Mouse (Mus musculus) embryonic facial prominence, embryonic 11.5 days (tissue): ENCODE data around the gene Dock8. TPM values are rescaled to one million over a fixed set of nuclear protein-coding genes. Genes with fewer than 3 reads are reported as not detected.

Experiments used
- ATAC-seq: fragments of 200-750 bp; cut with Nextera tagmentation; replicated peaks from 2 replicates; pipeline ENCODE4 v1.8.0; 2017; ENCODE audit warnings: low read depth; ENCODE audit not compliant: insufficient number of reproducible peaks, low FRiP score, low TSS enrichment
- DNase-seq: peaks from one replicate; pipeline ENCODE4 v3.0.0-alpha.2; 2015; ENCODE audit warnings: low spot score
- H3K27ac ChIP-seq: fragments of 300-500 bp; sonication (generic); replicated peaks from 2 replicates; pipeline ENCODE4 v1.5.1; 2014; ENCODE audit warnings: mild to moderate bottlenecking, low read depth, low read length, control low read depth
- H3K27me3 ChIP-seq: fragments of 300-500 bp; sonication (generic); 2 replicates; pipeline ENCODE4 v1.6.1; 2014; ENCODE audit warnings: mild to moderate bottlenecking, low read length, moderate library complexity, mixed read lengths; ENCODE audit not compliant: control insufficient read depth, insufficient read depth
- H3K36me3 ChIP-seq: fragments of 300-500 bp; sonication (generic); replicated peaks from 2 replicates; pipeline ENCODE4 v1.6.1; 2014; ENCODE audit warnings: low read depth, mild to moderate bottlenecking, low read length, moderate library complexity, mixed read lengths; ENCODE audit not compliant: control insufficient read depth, insufficient read depth
- H3K4me1 ChIP-seq: fragments of 300-500 bp; sonication (generic); 2 replicates; pipeline ENCODE4 v1.6.1; 2014; ENCODE audit warnings: low read length, mixed read lengths; ENCODE audit not compliant: control insufficient read depth, insufficient read depth
- H3K4me2 ChIP-seq: fragments of 300-500 bp; sonication (generic); 2 replicates; pipeline ENCODE4 v1.6.1; 2014; ENCODE audit warnings: low read depth, mild to moderate bottlenecking, control low read depth, low read length, moderate library complexity
- H3K4me3 ChIP-seq: fragments of 300-500 bp; sonication (generic); 2 replicates; pipeline ENCODE4 v1.5.1; 2014; ENCODE audit warnings: low read depth, low read length, control low read depth
- H3K9ac ChIP-seq: fragments of 300-500 bp; sonication (generic); replicated peaks from 2 replicates; pipeline ENCODE4 v1.6.1; 2014; ENCODE audit warnings: mild to moderate bottlenecking, control low read depth, low read length
- H3K9me3 ChIP-seq: fragments of 300-500 bp; sonication (generic); replicated peaks from 2 replicates; pipeline ENCODE4 v1.6.1; 2016; ENCODE audit warnings: mild to moderate bottlenecking, low read length, inconsistent platforms, mixed read lengths; ENCODE audit not compliant: control insufficient read depth
- WGBS: fragments of 180-500 bp; shearing (Covaris S2); extraction: QIAGEN DNeasy Blood & Tissue Kit; methylation state at CpG from one replicate; pipeline ENCODE4 v1.1.7; 2014; 5-methylcytosine and 5-hydroxymethylcytosine counted together
- polyA plus RNA-seq: library from polyadenylated mRNA; unstranded; fragments of >200 nt; fragmentation: Nextera tagmentation; extraction: Ambion mirVana; gene quantifications from 2 replicates; pipeline ENCODE4 v1.2.1, GENCODE M21; 2014

Gene Dock8
- polyA plus RNA-seq, 1 experiment from 2014 or later = 2.1 TPM

- ATAC-seq = no peak
- no peaks in the 10 kb centered on the region for H3K9me3 ChIP-seq
- H3K36me3 ChIP-seq = no peaks in the 10 kb centered on the region
- no peak overlapping the region for H3K4me2 ChIP-seq
- H3K27ac ChIP-seq = no peak overlapping the region
- H3K4me3 ChIP-seq = no peak overlapping the region
- no peak overlapping the region for H3K9ac ChIP-seq
- no peaks in the 10 kb centered on the region for H3K4me1 ChIP-seq
- WGBS = 63% methylated on average over 7 of the region's 7 CpGs
- DNase-seq = no peak
- H3K27me3 ChIP-seq = no peaks in the 10 kb centered on the region
These were observed 9.1 kb upstream of the Dock8 start for GRCm38 (mm10) chr19:24990138-24990822.

- H3K36me3 ChIP-seq = no peaks in the 10 kb centered on the region
- H3K4me1 ChIP-seq = no peaks in the 10 kb centered on the region
- no peak overlapping the region for H3K4me3 ChIP-seq
- WGBS = 69% methylated on average over 6 of the region's 6 CpGs
- H3K27ac ChIP-seq = no peak overlapping the region
- H3K9me3 ChIP-seq = no peaks in the 10 kb centered on the region
- H3K4me2 ChIP-seq = no peak overlapping the region
- no peak; the same call in 1 of the 2 replicates for ATAC-seq
- no peak overlapping the region for H3K9ac ChIP-seq
- no peaks in the 10 kb centered on the region for H3K27me3 ChIP-seq
- DNase-seq = no peak
These were observed 5.8 kb upstream of the Dock8 start for GRCm38 (mm10) chr19:24993526-24993925.

- ATAC-seq (no peak), DNase-seq (peak; percentile 41)
- no peaks in the 10 kb centered on the region for H3K9me3 ChIP-seq
- H3K4me1 ChIP-seq = no peaks in the 10 kb centered on the region
- no peak overlapping the region for H3K4me3 ChIP-seq
- no peak overlapping the region for H3K4me2 ChIP-seq
- no peaks in the 10 kb centered on the region for H3K36me3 ChIP-seq
- 24% methylated on average over 8 of the region's 8 CpGs for WGBS
- peaks cover 8% of the 10 kb centered on the region for H3K27me3 ChIP-seq
- no peak overlapping the region for H3K9ac ChIP-seq
- H3K27ac ChIP-seq = no peak overlapping the region
These were observed 4.4 kb upstream of the Dock8 start for GRCm38 (mm10) chr19:24994900-24995299.

- DNase-seq (no peak), ATAC-seq (no peak)
- peaks cover 22% of the 10 kb centered on the region for H3K27me3 ChIP-seq
- H3K4me2 ChIP-seq = no peak overlapping the region
- H3K9me3 ChIP-seq = no peaks in the 10 kb centered on the region
- no peak overlapping the region for H3K27ac ChIP-seq
- no peaks in the 10 kb centered on the region for H3K4me1 ChIP-seq
- 69% methylated on average over 12 of the region's 12 CpGs for WGBS
- H3K9ac ChIP-seq = no peak overlapping the region
- no peaks in the 10 kb centered on the region for H3K36me3 ChIP-seq
- H3K4me3 ChIP-seq = no peak overlapping the region
These were observed 2.3 kb upstream of the Dock8 start for GRCm38 (mm10) chr19:24996815-24997704.

DNA sequence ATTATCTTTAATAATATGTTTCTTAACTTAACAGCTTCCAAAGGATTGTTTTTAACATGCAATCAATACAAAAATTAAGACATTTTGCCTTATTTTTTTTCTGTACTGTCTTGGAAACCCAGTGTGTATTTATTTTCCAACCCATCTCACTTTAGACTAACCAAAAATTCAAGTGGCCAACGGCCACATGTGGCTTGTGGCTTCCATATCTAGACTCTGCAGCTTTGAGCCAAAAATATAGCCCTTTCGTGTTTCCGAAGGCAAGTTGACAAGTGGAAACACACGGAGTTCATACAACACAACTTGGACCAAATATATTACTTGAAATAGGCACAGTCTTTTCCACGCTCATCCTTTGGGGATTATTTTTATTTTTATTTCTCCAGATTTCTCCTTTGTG lies 773 bp upstream of the Dock8 start:
- 74% methylated on average over 5 of the region's 5 CpGs for WGBS
- no peaks in the 10 kb centered on the region for H3K4me1 ChIP-seq
- no peak for DNase-seq
- no peak overlapping the region for H3K4me3 ChIP-seq
- H3K9me3 ChIP-seq = no peaks in the 10 kb centered on the region
- ATAC-seq = no peak
- no peaks in the 10 kb centered on the region for H3K36me3 ChIP-seq
- H3K9ac ChIP-seq = no peak overlapping the region
- H3K27ac ChIP-seq = no peak overlapping the region
- no peak overlapping the region for H3K4me2 ChIP-seq
- peaks cover 22% of the 10 kb centered on the region for H3K27me3 ChIP-seq

- peak overlapping the region; percentile 69; the same call in 1 of the 2 replicates for H3K4me3 ChIP-seq
- H3K36me3 ChIP-seq = no peaks in the 10 kb centered on the region
- H3K4me1 ChIP-seq = no peaks in the 10 kb centered on the region
- H3K9ac ChIP-seq = no peak overlapping the region
- H3K4me2 ChIP-seq = no peak overlapping the region
- no peaks in the 10 kb centered on the region for H3K9me3 ChIP-seq
- DNase-seq = no peak
- H3K27ac ChIP-seq = no peak overlapping the region
- no peak for ATAC-seq
- WGBS = 29% methylated on average over 9 of the region's 9 CpGs
- H3K27me3 ChIP-seq = peaks cover 22% of the 10 kb centered on the region
These were observed 819 bp downstream of the Dock8 start for GRCm38 (mm10) chr19:25000153-25000552.

DNA sequence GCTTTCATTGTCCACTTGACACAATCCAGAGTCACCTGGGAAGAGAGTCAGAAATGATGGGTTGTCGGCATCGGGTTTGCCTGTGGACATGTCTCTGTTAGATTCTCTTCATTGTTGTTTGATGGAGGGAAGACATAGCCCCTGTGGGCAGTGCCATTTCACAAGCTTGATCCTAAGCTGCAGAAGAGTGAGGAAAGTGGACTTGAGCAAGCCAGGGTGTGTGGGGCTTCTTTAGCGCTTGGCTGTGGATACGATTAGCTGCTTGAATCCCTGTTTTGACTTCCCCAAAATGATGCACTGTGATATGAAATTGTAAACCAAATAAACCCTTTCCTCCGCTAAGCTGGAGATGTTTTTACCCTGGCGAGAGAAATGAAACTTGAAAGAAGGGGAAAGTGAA lies 2.7 kb downstream of the Dock8 start:
- ATAC-seq (no peak), DNase-seq (no peak)
- Histone ChIP-seq H3K27ac (no peak overlapping the region), H3K27me3 (peaks cover 22% of the 10 kb centered on the region), H3K9me3 (no peaks in the 10 kb centered on the region), H3K4me2 (no peak overlapping the region), H3K4me3 (no peak overlapping the region), H3K4me1 (no peaks in the 10 kb centered on the region), H3K9ac (no peak overlapping the region), H3K36me3 (no peaks in the 10 kb centered on the region)
- WGBS = 80% methylated on average over 6 of the region's 6 CpGs

DNA sequence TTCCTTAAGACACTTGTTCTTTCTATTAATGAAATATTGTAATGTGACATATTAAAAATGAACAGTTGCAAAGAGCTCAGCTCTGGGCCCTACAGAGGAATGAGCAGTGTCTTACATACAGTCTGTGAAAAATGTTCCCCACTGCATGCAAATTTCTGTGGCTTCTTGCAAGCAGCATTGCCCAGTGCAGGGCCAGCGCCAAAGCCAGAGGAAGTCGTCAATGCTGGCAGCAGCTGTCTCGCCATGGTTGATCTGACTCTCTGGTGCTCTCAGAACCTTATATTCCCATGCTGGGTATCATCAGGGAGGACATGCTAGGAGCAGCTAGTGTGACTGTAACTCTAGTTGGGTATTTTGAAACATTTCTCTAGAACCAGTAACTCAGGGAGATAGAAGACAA lies 3.5 kb downstream of the Dock8 start:
- Histone ChIP-seq H3K27ac (no peak overlapping the region), H3K36me3 (no peaks in the 10 kb centered on the region), H3K4me3 (no peak overlapping the region), H3K4me2 (no peak overlapping the region), H3K27me3 (peaks cover 22% of the 10 kb centered on the region), H3K9ac (no peak overlapping the region), H3K9me3 (no peaks in the 10 kb centered on the region), H3K4me1 (no peaks in the 10 kb centered on the region)
- ATAC-seq (no peak), DNase-seq (no peak)
- 78% methylated on average over 3 of the region's 3 CpGs for WGBS
